Mouse (Mus musculus) ES-CJ7 (cell line): Measurements from ENCODE around the gene Aldh3b2.
A peak's percentile ranks its signal among the peaks of the same experiment; 100 is the strongest.

ENCODE experiments used
- DNase-seq: peaks from one replicate; pipeline ENCODE4 v3.0.0; 2011; ENCODE audit warnings: low read depth, low spot score

The Aldh3b2 gene

DNA sequence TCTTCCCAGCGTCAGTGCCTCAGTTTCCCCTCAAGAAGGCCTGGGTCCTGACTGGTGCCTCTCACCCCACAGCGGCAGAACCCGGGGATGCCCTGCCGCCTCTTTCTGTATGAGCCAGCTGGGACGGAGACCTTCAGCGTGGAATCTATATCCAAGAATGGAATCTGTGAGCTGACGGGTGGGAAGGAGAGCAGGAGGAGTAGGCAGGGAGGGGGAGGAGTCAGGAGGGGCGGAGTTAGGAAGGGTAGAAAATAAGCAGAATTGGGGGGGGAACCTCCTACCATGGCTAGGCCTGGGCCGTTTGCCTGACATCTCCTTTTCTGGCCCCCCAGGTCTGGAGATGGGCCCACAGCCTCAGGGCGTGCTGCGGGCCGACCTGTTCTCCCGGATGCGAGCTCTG, 15.9 kb downstream of the Aldh3b2 start:
- DNase-seq, result no peak

DNA sequence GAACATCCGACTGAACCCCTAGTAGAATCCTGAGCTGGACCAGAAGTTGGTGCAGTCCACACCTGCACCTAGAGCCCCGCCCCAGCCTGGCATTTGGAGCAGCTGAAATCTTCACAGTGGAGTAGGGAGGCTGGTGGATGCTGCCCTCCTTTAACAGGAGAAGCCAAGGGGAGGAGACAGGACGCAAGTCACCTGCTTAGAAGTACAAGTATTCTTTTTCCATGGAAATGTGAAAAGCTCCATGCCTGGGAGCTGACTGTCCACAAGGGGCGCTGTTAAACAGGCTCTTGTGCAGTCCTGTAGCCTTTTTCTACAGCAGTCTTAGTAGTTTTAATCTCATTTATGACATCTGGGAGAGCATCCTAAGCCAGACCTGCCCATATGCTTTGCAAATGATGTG, 16.6 kb downstream of the Aldh3b2 start:
- peak; percentile 63 for DNase-seq

DNA sequence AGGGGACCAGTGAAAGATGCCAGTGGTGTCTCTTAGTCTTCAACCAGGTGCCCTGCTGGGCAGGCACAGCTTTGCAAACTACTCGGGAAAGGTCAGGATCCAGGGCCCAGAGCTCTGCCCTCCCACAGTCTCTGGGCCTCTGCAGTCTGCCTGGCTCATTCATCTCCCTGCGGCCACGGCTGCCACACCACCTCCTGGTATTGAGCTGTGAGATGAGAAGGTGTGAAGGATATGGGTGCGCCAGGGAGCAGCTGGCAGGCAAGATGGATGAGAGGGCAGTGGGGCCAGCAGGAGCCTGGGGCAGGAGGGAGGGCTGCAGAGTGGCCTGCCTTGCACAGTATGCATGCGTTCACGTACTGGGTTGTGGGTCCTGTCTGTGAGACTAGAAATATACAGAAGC, 18.7 kb downstream of the Aldh3b2 start:
- DNase-seq, result no peak

DNA sequence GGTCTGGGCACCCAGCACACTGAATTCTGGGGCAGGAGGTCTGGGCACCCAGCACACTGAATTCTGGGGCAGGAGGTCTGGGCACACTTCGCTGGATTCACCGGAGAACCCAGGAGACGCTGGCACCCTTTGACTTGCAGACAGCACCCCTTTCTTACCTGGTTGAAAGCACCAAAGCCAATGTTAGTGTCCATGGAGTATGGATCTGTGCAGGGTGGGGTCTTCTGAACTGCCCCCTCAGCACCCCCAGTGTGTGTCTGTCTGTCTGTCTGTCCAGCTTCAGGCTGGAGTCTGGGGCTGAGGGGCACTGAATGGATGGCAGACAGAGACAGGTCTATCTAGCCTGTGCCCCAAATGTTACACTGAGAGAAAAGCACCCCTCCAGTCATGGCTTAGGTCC, 19.4 kb downstream of the Aldh3b2 start:
- no peak for DNase-seq

DNA sequence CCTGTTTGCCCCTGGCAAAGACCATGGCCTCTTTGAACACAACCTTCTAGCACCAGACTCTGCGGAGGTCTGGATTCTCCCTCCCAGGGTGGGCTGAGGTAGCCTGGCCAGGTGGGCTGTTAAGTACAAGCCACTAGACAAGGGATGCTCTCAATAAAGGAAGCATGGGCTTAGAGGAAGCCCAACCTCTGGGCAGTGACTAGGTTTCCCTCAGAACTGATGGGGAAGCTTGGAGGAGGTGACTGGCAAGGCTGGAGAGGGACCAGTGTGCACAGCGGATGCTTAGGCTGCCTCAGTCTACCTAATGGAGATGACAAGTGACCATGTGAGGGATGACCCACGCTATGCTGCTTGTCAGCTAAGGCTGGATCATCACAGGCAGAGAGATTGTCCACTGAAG, 19.8 kb downstream of the Aldh3b2 start:
- DNase-seq, result no peak

DNA sequence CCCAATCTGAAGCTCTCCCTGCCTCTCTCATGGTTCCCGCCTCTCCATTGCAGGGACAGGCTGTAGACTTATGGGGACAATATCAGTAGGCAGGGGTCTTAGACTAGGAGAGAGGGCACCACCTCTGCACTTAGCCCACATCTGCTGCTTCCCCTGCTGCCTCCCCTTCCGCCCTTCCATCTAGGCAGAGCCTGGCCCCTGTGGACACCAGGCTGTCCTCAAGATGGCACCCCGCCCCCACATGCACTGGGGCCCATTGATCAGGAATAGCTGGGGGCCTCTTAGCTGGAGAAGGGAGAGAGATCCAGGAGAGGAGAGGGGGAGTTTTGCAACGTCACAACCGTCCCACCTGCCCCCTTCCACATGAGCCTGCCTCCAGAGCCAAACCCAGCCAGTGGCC, 20.3 kb downstream of the Aldh3b2 start, which contains the start of gene Tbx10:
TSS of gene Tbx10 (plus strand) at position 337 of the 400 bp plus-strand sequence.
- no peak for DNase-seq

DNA sequence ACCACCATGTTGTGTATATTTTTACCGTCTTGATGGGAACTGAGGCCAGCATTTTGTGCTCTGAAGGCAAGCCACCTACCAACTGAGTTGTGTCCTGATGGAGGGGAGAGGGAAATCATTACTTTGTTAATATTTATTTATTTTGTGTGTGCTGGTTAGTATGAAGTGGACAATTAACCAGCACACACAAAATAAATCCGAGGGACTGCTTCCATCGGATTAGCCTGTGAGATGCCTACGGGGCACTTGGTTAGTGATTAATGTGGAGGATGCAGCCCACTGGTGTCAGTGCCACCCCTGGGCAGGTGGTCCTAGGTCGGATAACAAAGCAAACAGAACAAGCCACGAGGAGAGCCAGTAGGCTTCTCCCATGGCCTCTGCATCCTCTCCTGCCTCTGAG, 22.8 kb downstream of the Aldh3b2 start:
- DNase-seq, result no peak

DNA sequence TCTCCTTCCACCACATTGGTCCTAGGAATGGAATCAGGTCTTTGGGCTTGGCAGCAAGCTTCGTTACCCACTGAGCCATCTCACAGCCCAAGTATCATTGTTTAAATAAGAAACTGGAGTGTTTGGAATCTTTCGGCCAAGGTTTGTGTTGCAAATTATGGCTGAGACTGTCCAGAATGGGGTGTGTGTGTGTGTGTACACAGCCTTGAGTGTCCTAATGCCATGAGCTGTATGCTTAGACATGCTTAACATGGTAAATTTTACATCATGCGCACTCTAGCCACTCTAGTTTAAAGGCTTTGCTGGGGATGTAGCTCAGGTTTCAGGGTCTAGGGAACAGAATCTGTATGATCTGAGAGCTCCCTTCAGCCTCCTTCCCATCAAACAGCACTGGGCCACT, 23.4 kb downstream of the Aldh3b2 start:
- DNase-seq, result no peak

DNA sequence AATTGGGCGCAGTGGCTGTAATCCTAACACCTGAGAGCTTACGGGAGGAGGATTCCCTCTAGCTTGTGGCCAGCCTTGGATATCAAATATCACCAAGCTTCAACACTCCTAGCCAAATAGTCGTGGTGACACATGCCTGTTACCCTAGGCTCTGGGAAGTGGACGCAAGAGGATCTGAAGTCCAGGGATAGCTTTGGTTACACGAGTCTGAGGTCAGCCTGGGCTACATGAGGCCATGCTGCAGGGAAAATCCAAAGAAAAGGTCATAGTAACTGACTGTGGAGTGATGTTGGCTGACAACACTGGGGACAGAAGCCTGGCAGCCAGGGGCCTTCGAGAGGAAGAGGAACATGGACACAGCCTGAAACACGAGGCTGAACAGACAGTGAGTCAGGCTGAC, 24.0 kb downstream of the Aldh3b2 start:
- no peak for DNase-seq

DNA sequence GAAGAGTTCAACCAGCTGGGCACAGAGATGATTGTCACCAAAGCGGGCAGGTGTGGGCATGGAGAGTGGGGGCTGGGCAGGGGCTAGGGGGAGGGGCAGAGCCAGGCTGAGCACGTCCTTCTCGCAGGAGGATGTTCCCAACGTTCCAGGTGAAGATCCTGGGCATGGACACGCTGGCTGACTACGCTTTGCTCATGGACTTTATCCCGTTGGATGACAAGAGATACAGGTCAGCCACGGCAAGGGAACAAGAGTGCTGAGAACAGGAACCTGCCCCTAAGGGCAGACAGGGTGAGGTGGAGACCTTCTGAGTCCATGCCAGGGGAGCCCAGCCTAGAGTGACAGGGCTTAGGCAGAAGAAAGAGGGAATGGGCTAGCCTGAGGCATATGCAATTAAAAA, 24.6 kb downstream of the Aldh3b2 start:
- DNase-seq, result no peak

DNA sequence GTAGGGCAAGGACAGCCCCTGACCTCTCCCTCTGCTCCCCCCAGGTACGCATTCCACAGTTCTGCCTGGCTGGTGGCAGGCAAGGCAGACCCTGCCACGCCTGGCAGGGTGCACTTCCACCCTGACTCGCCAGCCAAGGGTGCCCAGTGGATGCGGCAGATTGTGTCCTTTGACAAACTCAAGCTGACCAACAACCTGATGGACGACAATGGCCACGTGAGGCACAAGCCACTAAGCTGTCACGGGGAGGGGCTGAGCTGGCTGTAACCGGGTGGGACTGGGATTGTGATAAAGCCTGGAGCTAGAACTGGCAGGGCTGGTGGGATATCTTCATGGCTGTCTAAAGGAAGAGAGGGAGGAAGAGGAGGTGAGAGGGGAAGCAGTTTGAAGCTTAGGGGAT, 25.1 kb downstream of the Aldh3b2 start:
- DNase-seq, result no peak

DNA sequence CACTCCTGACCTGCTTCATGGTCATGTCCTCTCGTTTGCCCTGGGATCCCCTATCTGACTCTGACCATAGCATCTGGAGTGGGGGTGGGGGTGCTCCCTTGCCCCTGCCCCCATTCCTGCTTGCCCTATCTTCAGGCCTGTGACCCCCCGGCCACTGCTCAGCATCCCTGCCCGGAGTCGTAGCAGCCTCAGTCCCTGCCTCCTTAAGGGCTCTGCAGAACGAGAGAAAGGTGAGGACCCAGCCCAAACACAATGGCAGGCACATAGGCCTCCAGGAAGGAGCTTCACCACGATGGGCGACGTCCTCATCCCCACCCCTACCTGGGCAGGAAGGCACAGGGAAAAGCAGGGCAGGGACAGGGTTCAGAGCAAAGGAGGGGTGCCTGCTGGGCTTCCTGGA, 26.2 kb downstream of the Aldh3b2 start:
- DNase-seq, result no peak

DNA sequence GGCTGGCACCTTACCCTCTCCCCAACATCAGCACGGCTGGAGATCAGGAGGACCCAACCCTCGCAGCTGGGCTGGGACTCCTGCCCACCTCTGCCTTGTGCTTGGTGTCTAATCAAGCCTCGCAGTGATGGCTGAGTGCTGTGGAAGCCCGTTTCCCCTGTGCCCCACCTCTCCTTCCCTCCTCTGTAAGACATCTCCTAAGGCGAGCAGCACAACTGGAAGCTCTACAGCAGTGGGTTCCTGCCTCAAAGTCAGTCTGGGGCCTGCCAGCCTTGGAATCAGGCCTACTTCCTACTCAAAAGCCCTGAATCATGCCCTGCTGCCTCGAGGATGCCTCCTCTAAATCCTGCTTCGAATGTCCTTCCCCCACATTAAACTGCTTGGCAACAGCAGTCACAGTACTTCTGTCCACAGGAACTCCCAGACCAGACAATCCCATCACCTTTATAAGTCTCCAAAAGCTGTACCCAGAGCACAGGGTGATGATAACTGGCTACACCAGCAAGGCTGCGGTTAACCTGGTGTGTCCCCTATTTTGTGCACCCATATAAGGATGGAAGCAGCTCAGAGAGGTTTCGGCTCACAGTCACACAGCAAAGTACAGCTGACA, 27.1 kb downstream of the Aldh3b2 start:
- no peak for DNase-seq

DNA sequence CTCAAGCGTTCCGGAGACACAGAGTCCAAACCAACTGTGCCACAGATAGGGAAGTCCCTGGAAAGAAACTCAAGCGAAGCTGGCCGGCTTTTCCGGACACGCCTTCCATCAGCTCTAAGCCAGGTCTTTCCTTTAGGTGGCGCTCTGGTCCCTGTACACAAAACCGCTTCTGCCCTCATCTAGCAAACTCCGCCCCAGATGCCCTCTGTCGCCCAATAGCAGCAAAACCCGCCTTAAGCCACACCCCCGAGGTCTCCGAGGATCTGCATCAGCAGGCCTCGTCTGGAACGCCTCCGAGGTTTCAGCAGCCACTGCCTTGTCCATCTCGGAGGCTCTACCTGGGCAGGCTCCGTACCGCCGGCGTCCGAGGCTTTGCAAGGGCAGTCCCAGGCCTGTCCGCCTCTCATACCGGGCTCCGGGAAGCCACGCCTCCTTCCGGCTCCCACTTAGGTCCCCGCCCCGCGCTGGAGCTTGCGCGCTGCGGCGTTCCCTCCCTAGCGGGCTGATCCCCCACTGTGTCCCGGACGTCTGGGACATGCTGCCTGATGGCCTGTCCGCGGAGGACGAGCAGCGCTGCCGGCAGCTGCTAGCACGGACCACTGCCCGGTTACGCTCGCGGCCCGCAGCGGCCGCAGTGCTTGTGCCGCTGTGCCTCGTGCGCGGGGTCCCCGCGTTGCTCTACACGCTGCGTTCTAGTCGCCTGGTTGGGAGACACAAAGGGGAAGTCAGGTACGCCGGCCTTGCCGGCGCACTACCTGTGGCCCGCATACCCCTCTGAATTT, 28.2 kb downstream of the Aldh3b2 start, which contains the start of the genes Nudt8 and Gm49405:
TSS of gene Nudt8 (plus strand) at position 462 of the 782 bp plus-strand sequence.
TSS of gene Gm49405 (plus strand) at position 508 of the 782 bp plus-strand sequence.
- peak; percentile 97 for DNase-seq

DNA sequence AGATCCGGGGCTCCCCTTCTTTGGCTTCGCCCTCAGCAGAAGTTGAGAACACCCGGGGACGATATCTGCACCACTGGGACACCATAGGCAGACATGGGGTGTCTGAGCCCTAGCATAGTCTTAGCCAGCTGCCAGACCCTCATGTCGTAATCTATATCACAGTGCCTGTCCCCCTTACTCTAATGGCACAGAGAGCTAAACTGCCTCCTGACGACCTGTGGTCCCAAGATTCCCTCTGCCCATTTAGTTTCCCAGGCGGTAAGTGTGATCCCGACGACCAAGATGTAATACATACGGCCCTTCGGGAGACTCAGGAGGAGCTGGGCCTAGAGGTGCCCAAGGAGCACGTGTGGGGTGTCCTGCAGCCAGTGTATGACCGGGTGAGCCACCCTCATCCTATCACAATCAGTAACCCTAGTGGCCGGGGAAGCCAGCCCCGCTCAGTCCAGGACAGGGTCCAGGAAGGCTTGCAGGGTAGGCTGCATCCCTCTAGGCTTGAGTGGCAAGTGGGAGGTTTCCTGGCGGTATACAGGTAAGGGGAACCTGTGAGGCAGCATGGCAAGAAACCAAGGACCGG, 28.9 kb downstream of the Aldh3b2 start:
- DNase-seq, result no peak

DNA sequence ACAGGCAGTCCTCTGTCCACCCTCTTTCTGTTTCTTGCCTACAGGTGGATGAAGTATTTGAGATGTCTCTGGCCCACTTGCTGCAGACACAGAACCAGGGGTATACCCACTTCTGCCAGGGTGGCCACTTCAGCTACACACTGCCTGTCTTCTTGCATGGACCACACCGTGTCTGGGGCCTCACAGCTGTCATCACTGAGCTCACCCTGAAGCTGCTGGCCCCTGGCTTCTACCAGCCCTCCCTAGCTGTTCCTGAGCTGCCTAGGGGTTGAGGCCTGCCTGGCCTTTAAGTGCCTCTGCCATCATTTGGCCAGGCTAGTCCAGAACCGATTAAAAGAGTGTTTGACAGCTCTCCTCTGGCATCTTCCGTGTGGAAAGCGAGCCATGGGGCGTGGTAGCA, 29.6 kb downstream of the Aldh3b2 start:
- DNase-seq, result no peak

DNA sequence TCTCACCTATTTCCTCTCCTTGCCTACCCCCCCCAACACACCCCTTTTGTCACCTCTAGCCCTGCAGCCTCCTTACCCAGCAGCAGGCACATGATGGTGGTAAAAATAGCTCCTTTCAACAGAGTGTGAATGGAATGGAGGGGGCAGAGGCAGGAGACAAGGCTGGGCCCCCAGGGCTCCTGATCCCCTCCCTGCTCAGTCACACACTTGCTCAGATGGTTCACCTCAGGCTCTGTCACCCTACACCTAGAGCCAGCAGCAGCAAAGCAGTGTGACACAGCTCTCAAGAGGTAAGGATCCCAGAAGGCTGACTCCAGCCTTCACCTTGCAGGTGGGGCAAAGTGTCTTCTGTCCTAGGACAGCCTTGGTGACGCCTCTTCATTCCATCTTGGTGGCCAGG, 31.0 kb downstream of the Aldh3b2 start, which contains the start of gene Doc2g:
TSS of gene Doc2g (plus strand) at position 202 of the 400 bp plus-strand sequence.
- DNase-seq, result no peak

DNA sequence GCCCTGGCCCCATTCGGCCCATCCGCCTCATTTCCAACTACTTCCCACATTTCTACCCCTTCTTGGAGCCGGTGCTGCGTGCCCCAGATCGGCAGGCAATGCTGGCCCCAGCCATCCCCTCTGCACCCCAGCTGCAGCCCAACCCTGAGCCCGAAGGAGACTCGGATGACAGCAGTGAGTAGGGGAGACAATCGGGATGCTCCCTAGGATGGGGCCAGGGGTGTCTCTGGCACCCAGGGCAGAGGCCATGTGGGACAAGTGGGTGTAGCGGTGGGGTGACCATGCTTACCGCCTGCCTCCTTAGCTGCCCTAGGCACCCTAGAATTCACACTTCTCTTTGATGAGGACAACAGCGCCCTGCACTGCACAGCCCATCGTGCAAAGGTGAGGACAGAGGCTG, 31.5 kb downstream of the Aldh3b2 start:
- DNase-seq, result no peak

DNA sequence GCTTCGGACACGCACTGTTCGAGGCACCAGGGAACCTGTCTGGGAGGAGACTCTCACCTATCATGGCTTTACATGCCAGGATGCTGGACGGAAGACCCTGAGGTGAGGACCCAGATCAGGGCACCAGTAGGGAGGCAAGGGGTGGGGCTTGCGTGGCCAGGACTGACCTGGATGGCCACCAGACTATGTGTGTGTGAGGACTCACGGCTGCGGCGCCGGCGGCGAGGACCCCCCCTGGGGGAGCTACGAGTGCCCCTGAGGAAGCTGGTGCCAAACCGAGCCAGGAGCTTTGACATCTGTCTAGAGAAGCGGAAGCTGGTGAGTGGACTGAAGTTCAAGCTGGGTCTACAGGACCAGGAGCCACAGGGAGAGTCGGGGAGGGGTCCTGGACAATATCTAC, 32.2 kb downstream of the Aldh3b2 start:
- DNase-seq, result no peak

DNA sequence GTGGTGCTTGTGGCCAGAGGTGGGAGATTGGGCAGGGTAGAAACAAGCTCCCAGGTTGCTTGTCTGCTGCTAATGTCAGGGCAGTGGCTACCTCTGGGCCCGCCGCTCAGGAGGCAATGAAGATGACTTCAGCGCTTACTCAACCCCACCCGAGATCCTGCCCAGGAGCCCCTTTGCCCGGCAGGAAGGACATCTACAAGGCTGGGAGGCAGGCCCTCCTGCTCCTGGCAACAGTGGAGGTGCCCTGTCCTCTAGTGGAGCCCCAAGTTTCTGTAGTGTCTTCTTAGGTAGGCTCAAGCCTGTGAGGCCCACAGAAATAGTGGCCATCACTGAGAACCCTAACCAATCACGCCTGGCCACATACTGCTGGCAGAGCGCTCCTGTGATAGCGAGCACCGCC, 33.0 kb downstream of the Aldh3b2 start:
- no peak for DNase-seq

DNA sequence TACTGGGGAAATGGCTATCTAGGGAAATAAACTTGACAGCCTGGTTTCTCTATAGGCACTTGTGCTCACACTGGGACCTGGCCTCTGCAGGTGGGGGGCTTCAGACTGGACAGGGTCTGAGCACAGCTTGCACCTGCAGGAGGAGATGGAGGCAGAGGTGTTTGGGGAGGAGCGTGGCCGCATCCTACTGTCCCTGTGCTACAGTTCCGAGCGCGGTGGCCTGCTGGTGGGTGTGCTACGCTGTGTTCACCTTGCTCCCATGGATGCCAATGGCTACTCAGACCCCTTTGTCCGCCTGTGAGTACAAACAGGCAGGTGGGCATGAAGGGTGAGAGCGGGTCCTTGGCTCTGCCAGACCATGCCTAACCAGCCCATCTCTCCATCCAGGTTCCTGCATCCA, 33.8 kb downstream of the Aldh3b2 start:
- DNase-seq, result no peak

DNA sequence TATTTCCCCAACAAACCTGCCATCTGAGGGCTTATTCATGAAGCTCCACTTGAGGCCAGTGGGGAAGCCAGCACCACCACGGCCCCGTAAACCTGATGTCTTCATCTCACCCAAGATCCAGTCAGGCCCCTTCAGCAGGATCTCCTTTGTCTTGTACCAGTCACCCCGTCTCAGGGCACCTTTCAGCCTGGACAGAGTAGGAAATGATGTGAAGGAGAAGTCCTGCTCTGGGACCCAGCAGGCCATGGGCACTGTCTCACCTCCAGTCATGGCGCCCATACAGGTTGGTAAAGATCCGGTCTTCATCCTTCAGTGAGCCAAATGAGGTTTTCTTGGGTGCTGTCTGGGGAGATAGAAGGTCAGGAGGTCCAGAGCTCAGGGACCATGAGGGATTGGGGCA, 39.0 kb downstream of the Aldh3b2 start:
- no peak for DNase-seq
